Mouse (Mus musculus): ENCODE measurements around the gene Gas7.

Gene Gas7

GRCm38 (mm10) chr11:67722399-67723156 lies 267.3 kb downstream of the Gas7 start:
- no peak for DNase-seq (ENCODE audit: low spot score)

GRCm38 (mm10) chr11:67723231-67724013 lies 268.2 kb downstream of the Gas7 start:
- DNase-seq (ENCODE audit: low spot score) = no peak

GRCm38 (mm10) chr11:67727095-67727494 lies 271.9 kb downstream of the Gas7 start:
- DNase-seq (ENCODE audit: low spot score) = no peak

- no peak for DNase-seq (ENCODE audit: low spot score)
Observed at GRCm38 (mm10) chr11:67728726-67729125, 273.5 kb downstream of the Gas7 start.

- no peak for DNase-seq (ENCODE audit: low spot score)
Observed at GRCm38 (mm10) chr11:67731056-67731455, 275.8 kb downstream of the Gas7 start.

GRCm38 (mm10) chr11:67733726-67734125 lies 278.5 kb downstream of the Gas7 start:
- DNase-seq (ENCODE audit: low spot score) = no peak

- DNase-seq (ENCODE audit: low spot score) = no peak
Observed at GRCm38 (mm10) chr11:67734597-67734996, 279.4 kb downstream of the Gas7 start.

GRCm38 (mm10) chr11:67738345-67738744 lies 283.1 kb downstream of the Gas7 start:
- DNase-seq (ENCODE audit: low spot score) = no peak

Data from urinary bladder, postnatal 25 days (tissue).